ENCODE assay signal across 8 mouse cellular contexts in genomic region chr5:93206109-93207005, GRCm38 (mm10). TPM values are rescaled to one million over a fixed set of nuclear protein-coding genes. Genes with fewer than 3 reads are reported as not detected.
DNase-seq lines count a peak whose midpoint lies in the region; ATAC-seq and TF ChIP-seq lines count a peak whose summit lies in the region.

Gene Ccni, minus strand, starts transcription at chr5:93206495.
Gene 2010109A12Rik, plus strand, starts transcription at chr5:93206518.

- TF ChIP-seq CTCF in cortical plate, adult 2 months (IDR thresholded peaks at IDR 0.05; ENCODE audit: extremely low read depth, insufficient read depth, low read length): no peak

- H3K4me3 ChIP-seq in cortical plate, adult 2 months (ENCODE audit: insufficient read depth, low read length): peak within 1 kb of the TSS; percentile 52

- DNase-seq in gastrocnemius, adult 8-10 months (ENCODE audit: low spot score in 2 of 2): peak; percentile 90 to 93
- peak; percentile 97 for DNase-seq in induced T-regulatory cell, adult 2 months (ENCODE audit: low read depth)
- DNase-seq in left cerebral cortex, adult 9 months (ENCODE audit: low spot score in 2 of 2): peak; percentile 87 to 96
- peak; percentile 95 for DNase-seq in right cerebral cortex, postnatal 14 days
- DNase-seq in urinary bladder, postnatal 36 days (ENCODE audit: low spot score in 2 of 2): peak; percentile 90 to 93

- peak; percentile 88 for ATAC-seq in activated CD4-positive, CD25-positive, alpha-beta regulatory T cell, adult 4 months
- ATAC-seq in megakaryocyte progenitor cell, adult 5-6 weeks (replicated peaks; ENCODE audit: poor library complexity): peak; percentile 85

- TF ChIP-seq POLR2A in cortical plate, adult 2 months (IDR thresholded peaks at IDR 0.05; ENCODE audit: extremely low read depth, insufficient read depth, low read length): peak; percentile 94

- H3K27ac ChIP-seq in cortical plate, adult 2 months (ENCODE audit: insufficient read depth, low read length): peak within 1 kb of the TSS; percentile 99

- no peaks in the 10 kb centered on the region for H3K4me1 ChIP-seq in cortical plate, adult 2 months (ENCODE audit: control insufficient read depth, insufficient read depth, low read length)

RNA-seq across cellular contexts. Expression of gene Ccni, which starts in this region (rescaled TPM):
- 10 to 100 TPM; 72.4 to 79.4 TPM for polyA plus RNA-seq in activated CD4-positive, CD25-positive, alpha-beta regulatory T cell, adult 4 months (2017; shearing (Covaris generic))
- 174 and 182 TPM in 2 replicates for polyA plus RNA-seq in cortical plate, adult 2 months (2012; rRNA removed)
- total RNA-seq in gastrocnemius, adult 8-10 months (2022): 10 to 100 TPM; 58.7 to 80.0 (median 65.4) TPM
- total RNA-seq in megakaryocyte progenitor cell, adult 5-6 weeks (2015): 184 and 191 TPM in 2 replicates
- 159 and 163 TPM in 2 replicates for total RNA-seq in megakaryocyte progenitor cell, adult 5-6 weeks (2017)

RNA-seq across cellular contexts. Expression of gene 2010109A12Rik, which starts in this region (rescaled TPM):
- polyA plus RNA-seq in activated CD4-positive, CD25-positive, alpha-beta regulatory T cell, adult 4 months (2017; shearing (Covaris generic)): under 1 TPM; 0.37 to 0.57 TPM
- 0.45 TPM in 1 of 2 replicates, not detected in the other for polyA plus RNA-seq in cortical plate, adult 2 months (2012; rRNA removed)
- not detected for total RNA-seq in gastrocnemius, adult 8-10 months (2022)
- total RNA-seq in megakaryocyte progenitor cell, adult 5-6 weeks (2015): 0.77 and 0.90 TPM in 2 replicates
- total RNA-seq in megakaryocyte progenitor cell, adult 5-6 weeks (2017): 3.0 and 4.3 TPM in 2 replicates

Comparison
In these comparisons a context has a peak if more than half of its experiments do, and no peak if none do; other contexts are left out.
1. Peak in every context shown above with its lines: DNase-seq, ATAC-seq, H3K4me3 ChIP-seq and H3K27ac ChIP-seq.